Mouse (Mus musculus) urinary bladder, postnatal 36 days (tissue): ENCODE data around the gene Mob1a.

Source experiments
- DNase-seq, 2 experiments: peaks; one replicate each; pipeline ENCODE4 v3.0.0; 2022; ENCODE audit warnings: low spot score in 2 of 2, mixed read lengths in 1 of 2

The Mob1a gene

DNA sequence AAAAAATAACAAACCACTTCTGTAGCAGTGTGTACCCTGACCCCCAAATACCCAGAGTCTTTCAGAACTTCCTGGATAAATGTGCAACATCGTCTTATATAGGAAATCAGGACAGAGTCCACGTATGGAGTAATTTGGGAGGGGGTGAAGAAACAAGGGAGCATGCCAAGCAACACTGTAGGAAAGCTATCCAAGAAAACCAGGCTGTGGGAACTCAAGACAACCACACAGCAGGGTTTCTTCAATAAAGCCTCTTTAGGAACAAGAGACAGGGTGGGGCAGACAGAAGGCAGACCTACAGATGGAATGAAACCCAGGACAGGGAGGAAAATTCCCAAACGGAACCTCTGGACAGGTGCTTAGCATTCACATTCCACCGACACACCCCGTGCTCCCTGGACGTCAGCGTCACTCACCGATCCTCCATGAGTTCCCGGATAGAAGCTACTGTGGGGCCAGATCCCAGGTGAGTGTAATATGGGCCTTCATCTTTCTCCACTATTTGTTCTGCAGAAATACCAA, 59.8 kb downstream of the Mob1a start:
- no peak for DNase-seq

DNA sequence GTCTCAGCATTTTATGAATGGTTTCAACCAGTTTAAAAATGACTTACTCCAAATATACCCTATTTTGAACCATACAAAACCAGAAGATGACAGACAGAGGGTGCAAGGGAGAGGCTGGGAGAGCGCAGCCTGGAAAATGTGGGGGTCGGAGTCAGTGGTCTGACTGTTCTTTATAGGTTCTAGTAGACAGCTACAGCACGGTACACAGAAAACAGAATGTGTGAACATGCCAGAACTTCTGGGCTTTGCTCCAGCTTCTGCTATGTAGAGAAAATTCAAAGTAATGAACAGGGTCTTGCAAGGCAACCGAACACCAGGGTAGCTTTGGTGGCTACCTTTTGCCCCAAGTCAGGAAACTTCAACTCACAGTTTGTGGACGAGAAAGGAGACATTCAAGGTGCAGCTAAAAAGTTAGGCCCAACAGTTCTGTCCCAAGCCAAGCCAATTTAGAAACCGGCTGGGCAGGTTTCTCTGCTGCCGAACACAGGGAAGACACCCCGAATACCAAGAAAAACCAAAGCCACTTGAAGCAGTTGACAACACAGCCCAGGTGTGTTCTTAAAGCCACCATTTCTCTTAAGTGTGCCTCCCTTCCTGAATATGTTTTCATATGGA, 66.5 kb downstream of the Mob1a start:
- peak; percentile 23 to 48 for DNase-seq
